Mouse (Mus musculus) layer of hippocampus, postnatal 14 days (tissue): ENCODE results near the gene Lrrc4b. TPM values are rescaled to one million over a fixed set of nuclear protein-coding genes. Genes with fewer than 3 reads are reported as not detected.

ENCODE experiments used
- DNase-seq, 2 experiments: peaks; one replicate each; pipeline ENCODE4 v3.0.0; 2021 to 2022; ENCODE audit warnings: low spot score in 2 of 2, mixed read lengths in 1 of 2
- total RNA-seq, 2 experiments: library from RNA; stranded (reverse); gene quantifications; 2 replicates each; pipeline ENCODE4 v1.2.3; 2021

The Lrrc4b gene
- total RNA-seq, 2 experiments from 2014 or later, result 299 to 301 TPM

DNA sequence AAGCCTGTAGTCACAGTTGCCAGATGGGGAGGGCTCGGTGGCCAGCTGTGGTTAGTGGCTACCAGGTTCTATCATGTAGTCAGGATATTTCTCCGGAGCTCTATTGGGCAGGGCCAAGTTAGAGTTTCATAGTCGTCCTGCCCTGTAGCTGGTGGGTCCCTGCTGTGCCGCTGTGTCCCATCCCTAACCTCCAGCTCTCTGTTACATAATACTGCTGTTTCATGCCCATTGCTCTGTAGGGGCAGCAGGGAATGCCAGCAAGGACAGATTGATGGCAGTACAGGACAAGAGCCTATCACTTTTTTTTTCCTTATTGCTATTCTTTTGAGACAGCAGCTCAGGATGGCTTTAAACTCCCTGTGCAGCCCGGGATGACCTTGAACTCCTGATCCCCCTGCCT lies 7.0 kb downstream of the Lrrc4b start:
- DNase-seq, result no peak

DNA sequence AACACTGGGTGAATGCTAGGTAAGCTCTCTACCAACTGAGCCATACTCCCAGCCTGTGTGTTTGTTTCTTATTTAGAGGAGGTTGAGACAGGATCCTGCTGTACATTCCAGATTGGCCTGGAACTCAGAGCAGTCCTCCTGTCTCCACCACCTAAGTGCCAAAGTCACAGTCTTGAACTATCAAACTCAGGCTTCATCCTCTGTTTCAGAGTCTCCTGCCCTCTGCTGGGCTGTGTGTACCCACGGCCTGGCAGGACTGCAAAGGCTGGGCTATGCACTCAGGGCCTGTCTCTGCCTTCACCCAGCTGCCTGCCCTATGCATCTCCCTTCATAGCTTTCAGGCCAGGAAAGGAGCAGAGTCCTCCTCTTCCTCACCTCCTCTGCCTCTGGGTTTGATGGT lies 7.4 kb downstream of the Lrrc4b start:
- DNase-seq, result no peak

DNA sequence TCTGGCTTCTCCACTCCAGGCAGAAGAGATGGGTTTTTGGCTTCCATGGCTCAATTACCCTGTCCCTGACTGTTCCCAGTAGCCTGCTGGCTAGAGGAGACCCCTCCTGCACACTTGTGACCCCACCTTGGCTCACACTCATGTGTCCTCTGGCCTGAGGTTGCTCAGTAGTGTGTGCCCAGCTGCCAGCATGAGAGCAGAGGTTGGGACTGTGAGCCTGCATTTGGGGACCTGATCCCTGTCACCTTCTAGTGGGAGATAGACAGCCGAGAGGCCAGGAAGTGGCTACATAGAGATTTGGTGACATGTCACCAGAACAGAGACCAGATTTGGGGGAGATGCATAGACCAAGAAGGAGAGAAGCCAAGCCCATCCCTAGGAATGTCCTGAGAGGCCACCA lies 8.4 kb downstream of the Lrrc4b start:
- DNase-seq, result no peak

DNA sequence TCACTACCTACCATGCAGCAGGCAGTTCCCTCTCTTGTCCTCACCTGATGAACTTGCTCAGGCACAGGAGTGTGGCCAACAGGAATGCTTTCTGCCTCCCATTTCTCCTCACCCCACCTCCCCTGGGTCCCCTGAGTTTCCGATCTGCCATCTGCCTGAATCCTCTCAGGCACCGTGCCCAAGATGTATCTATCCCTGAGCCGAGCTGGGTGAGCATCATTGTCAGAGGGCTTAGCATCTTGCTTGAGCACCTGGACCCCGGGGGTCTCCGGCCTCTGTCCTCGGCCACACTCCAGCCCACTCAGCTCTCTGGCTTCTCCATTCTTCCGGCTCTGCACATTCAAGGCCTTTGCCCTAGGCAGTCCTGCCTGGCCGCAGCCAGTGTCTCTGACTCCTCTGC lies 9.1 kb downstream of the Lrrc4b start:
- DNase-seq, result no peak

DNA sequence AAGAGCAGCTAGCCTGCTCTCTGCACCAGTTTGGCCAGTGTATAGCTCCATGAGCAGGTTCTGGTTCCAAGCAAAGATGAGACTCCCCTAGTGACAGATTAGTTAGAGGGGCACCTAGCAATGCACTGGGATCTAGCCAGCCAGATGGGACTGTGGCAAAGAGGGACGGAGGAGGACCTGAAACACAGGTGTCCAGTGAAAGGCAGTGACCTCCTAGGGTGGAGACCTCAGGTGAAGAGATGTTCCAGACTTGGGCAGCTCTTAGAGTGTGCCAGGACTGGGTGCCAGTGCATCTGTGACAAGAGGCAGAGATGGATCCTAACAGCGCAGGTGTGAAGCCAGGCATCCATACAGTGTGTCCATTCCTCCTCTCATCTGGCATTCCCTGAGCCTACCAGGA lies 10.9 kb downstream of the Lrrc4b start:
- DNase-seq, result no peak

DNA sequence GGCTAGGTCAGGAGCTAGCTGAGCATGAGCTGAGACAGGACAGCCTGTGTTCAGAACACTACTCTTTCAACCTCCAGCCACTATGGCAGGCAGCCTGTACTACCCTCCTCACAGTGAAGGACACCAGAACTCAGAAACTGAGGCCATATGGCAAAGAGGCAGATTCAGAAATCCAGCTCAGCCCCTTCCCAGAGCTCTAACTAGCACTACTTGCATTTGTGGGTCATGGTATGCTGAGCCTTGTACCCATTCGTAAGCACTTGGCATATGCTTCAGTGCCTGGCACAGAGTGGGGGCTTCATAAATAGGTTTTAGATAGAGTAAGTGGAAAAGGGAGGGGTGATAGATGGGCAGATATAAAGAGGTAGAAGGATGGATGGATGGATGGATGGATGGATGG lies 11.7 kb downstream of the Lrrc4b start:
- no peak for DNase-seq

DNA sequence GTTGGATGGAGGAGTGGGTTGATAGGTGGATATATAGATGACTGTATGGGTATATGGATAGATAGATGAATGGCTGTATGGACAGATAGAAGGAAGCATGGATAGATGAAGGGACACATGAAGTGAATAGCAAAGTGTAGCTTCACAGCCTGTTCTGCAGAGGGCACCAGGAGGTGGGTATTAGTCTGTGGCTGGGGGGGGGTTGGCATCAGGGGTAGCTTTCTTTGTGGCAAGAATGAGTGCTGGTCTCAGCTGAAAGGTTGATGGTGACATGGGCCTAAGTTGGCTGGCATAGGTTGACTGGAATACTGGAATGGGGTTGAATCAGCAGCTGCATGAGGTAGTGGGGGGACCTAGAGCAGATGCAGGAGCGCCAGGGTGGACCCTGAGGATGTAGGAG lies 12.4 kb downstream of the Lrrc4b start:
- DNase-seq, result no peak

DNA sequence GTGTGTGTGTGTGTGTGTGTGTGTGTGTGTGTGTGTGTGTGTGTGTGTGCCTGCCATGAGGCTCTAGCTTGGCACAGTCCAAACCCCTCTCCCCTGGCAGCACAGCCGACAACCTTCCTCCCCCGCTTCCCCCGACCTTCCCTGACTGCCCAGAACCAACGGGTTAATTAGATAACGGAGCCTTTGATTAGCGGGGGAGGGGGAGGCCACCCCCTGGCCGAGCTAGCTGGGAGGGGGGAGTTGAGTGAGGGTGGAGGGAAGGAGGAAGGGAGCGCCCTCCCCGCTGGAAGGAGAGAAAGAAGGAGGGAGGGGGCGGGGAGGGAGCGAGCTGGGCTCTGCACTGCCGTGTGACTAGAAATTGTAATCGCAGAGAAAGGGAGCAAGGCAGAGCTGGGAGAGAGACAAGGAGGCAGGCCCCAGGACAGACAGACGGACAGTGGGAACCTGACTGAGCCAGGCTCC lies 12.9 kb downstream of the Lrrc4b start:
- DNase-seq, result peak; percentile 75 to 76

DNA sequence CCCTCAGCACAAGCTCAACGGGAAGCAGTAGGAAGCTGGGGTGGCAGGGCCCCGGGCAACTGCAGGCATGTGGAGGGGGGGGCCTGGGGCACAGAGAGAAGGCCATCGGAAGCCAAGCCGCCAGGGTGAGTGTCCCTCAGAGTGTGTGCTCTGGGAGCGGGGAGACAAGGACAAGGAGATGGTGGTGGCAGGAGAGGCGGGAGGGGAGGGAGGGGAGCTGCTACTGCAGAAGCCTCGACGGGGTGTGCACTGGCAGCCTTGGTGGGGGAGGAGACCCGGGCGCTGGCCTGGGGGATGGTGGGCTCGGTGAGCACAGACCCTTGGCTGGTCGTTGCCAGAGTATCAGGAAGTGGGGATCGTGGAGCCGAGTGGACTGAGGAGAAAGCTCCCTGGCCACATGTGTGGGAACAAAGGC lies 13.6 kb downstream of the Lrrc4b start:
- peak in 1 of 2 experiments; percentile 57 for DNase-seq

DNA sequence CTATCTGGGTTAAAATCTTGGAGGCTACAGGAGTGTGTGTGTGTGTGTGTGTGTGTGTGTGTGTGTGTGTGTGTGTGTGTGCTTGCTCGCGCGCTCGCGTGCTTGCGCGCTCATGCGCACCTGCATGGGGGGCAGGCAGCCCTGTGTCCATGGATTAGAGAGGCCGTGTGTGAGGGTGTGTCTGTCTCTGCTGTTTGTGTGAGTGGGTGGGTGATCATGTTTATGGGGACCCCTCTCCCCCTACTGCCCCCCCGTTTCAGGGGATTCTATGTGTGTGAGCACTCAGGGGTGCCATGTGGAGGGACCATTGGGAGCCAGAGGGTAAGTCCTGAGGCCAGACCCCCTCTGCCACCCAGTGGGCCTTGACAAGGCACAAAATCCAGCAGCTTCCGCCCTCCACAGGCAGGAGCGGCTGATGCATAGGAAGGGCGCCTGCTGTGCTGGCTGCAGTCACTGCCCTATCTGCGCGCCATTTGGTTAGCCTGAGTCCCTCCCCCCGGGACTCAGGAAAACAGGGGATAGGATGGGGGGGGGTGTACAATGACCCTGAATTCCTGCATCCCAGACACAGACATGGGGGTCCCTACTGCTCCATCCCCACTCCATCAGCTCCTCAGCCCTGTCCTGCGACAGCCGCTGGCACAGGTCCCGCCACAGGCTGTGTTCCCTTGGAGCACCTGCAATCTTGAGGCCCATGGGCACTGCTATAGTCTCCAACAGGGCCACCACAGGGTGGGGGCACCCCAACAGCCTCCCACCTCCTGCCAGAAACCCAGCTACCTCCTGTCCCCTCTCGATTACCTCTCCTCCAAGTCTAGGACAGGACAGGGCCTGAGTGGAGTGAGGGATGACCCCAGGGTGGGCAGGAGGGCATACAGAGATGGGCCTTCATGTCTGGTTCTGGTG lies 14.7 kb downstream of the Lrrc4b start:
- no peak for DNase-seq

DNA sequence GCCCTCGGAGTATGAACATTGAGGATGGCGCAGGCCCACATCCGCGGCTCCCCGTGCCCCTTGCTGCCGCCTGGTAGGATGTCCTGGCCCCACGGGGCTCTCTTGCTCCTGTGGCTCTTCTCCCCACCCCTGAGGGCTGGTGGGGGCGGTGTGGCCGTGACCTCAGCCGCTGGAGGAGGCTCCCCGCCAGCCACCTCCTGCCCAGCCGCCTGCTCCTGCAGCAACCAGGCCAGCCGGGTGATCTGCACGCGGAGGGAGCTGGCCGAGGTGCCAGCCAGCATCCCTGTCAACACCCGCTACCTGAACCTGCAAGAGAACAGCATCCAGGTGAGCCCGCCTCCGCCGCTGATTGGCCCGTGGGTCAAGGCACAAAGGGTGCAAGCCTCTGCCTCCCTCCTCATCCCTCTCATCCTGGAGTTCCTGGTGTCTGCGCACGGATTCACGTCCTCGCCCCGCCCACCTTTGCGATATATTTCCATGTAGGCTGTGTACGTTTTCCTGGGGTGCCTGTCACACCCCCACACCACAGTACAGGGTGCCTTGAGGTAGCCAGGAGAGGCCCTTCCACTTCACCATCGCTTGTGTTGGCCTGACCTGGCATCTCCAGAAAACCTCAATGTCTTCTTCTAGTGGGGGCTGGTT lies 16.2 kb downstream of the Lrrc4b start:
- no peak for DNase-seq

DNA sequence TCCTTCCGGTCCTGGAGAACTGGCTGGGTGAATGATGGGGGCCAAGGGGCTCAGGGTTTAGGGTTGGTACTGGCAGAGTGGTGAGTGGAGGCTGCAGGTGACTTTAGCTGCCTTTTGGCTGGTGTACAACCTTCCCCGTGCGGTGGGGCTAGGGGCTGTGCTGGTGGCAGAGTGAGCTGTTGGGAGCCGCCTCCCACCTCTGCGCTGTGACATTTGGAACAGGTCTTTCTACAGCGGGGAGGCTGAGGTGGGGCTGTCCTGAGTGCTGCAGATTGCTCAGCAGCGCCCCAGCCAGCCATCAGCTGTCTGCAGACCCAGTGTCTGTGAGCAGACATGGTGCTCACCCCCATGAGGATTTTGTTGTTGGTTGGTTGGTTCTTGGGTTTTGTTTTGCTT lies 16.7 kb downstream of the Lrrc4b start:
- DNase-seq, result no peak

DNA sequence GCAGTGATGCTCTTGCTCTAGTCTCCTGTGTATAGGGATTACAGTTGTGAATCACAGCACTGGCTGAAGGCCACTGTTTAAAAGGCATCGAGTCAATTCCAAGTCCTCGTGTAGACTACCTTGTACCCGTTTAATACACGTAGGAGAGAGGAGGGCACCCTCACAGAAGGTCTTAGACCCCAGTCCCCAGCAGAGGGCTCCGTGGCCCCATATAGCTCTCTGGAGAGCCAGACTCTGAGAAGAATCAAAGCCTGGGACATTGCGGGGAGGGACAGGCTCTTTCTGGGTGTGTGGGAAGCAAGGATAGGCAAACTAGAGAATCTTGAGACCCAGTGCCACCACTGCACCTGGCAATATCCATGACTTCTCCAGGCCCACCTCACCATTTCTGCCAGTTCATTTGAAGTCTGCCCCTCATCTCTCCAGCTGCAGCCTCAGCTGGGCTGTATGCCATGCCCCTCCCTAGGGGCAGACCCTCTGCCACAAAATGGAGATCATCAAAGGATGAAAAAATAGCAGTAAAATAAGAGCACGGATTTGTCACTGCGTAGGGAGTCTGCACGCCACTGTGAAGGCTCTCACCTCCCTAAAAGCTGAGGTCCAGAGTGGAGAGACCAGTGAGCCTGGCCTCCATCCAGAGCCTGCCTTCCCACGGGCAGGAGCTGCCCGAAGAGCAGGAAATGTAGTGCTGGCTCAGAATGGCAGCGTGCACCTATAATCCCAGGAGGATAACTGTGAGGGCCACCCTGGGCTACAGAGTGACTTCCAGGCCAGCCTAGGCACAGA lies 17.4 kb downstream of the Lrrc4b start:
- DNase-seq, result no peak

DNA sequence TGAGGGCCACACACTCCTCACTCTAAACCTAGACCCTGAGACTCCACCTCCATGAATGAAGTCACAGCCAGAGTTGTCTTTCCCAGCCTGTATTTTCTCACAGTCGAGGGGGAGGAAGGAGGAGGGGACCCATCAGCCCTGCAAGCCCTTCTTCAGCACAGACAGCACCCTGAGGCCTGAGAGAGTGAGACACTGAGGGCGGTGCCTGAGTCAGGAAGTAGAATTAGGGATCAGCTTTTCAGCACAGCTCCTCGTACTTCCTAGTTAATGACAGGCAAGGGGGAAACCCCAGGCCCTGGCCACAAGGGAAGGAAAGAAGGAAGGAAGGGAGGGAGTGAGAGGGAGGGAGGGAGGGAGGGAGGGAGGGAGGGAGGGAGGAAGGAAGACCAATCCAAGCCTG lies 24.4 kb downstream of the Lrrc4b start:
- no peak for DNase-seq

DNA sequence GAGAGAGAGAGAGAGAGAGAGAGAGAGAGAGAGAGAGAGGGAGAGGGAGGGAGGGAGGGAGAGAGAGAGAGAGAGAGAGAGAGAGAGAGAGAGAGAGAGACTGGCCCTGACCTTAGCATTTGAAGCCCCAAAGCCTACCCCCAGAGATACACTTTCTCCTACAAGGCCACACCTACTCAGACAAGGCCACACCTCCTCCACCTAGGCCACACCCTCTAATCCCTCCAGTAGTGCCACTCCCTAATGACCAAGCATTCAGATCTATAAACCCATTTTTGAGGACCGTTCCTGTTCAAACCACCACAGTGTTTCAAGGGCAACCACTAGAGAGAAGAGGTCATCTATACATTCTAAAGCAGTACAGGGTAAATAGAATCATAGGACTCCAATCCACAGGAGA lies 27.5 kb downstream of the Lrrc4b start:
- no peak for DNase-seq

DNA sequence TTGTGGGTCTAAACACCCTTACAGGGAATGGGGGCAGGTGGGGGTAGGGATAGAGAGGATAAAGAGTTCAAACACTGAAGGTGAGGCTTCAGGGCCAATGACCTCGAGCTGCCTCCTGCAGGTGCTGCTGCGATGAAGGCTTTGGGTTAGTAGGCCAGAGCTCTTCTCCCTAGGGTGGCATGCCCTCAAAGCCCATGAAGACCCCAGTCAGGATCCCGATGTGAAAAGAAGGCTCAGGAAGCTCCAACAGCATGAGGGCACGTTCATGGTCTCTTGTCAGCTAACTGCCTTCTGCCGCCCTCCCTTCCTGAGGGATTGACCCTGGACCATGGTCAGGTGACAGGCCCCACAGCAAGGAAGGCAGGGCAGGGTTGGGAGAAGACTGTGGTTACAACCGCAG lies 31.2 kb downstream of the Lrrc4b start:
- DNase-seq, result no peak

DNA sequence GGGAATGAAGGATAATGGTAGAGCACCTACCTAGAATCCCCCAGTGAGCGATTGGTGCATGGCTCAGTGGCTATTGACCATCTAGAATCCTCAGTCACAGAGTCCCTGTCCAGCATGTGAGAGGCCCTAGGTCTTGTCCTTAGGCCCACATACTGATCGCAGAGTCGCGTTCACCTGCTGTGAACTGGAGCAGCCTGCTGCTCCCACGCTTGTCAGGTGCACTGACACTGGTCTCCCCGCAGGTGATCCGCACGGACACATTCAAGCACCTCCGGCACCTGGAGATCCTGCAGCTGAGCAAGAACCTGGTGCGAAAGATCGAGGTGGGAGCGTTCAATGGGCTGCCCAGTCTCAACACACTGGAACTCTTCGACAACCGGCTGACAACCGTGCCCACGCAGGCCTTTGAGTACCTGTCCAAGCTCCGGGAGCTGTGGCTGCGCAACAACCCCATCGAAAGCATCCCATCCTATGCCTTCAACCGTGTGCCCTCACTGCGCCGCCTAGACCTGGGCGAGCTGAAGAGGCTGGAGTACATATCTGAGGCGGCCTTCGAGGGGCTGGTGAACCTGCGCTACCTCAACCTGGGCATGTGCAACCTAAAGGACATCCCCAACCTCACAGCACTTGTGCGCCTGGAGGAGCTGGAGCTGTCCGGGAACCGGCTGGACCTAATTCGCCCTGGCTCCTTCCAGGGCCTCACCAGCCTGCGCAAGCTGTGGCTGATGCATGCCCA lies 32.1 kb downstream of the Lrrc4b start:
- no peak for DNase-seq

DNA sequence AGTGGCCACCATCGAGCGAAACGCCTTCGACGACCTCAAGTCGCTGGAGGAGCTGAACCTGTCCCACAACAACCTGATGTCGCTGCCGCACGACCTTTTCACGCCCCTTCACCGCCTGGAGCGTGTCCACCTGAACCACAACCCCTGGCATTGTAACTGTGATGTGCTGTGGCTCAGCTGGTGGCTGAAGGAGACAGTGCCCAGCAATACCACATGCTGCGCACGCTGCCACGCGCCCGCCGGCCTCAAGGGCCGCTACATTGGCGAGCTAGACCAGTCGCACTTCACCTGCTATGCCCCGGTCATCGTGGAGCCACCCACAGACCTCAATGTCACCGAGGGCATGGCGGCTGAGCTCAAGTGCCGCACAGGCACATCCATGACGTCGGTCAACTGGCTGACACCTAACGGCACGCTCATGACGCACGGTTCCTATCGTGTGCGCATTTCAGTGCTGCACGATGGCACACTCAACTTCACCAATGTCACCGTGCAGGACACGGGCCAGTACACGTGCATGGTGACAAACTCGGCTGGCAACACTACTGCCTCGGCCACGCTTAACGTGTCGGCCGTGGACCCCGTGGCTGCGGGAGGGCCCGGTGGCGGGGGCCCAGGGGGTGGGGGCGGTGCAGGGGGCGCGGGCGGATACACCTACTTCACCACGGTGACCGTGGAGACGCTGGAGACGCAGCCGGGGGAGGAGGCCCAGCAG lies 32.8 kb downstream of the Lrrc4b start:
- DNase-seq, result no peak

DNA sequence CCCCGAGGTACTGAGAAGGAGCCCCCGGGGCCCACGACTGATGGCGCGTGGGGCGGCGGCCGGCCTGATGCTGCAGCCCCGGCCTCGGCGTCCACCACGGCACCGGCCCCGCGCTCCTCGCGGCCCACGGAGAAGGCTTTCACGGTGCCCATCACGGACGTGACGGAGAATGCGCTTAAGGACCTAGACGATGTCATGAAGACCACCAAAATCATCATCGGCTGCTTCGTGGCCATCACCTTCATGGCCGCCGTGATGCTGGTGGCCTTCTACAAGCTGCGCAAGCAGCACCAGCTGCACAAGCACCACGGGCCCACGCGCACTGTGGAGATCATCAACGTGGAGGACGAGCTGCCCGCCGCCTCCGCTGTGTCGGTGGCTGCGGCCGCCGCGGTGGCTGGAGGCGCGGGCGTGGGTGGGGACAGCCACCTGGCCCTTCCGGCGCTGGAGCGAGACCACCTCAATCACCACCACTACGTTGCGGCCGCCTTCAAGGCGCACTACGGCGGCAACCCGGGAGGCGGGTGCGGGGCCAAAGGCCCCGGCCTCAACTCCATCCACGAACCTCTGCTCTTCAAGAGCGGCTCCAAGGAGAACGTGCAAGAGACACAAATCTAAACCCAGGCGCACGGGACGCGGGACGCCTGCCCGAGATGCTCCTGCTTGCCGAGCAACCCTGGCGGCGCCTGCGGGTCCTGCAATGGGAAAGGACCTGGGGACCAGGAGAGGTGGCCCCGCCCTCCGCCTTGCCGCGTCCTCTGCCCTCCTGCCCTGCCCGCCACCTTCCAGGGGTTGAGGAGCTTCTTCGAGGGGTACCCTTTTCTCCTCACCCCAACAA lies 33.6 kb downstream of the Lrrc4b start:
- DNase-seq, result peak in 1 of 2 experiments; percentile 24

DNA sequence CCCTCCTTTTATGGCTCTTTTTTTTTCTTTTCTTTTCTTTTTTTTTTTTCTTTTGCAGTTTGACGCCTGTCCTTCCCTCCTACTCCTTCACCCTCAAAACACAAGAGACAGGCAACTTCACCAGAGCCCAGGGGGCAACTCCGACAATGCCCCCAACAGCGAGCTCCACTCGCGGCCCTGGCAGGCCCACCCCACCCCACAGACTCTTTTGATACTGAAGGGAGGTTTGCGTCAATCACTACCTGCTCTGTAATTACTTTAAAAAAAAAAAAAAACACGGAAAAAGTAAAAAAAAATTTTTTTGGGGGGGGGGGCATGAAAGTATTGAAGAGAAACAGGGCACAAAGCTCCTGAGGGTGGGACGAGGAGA lies 34.2 kb downstream of the Lrrc4b start:
- no peak for DNase-seq
